ENCODE assay signal across 13 mouse cellular contexts in the genomic region with DNA sequence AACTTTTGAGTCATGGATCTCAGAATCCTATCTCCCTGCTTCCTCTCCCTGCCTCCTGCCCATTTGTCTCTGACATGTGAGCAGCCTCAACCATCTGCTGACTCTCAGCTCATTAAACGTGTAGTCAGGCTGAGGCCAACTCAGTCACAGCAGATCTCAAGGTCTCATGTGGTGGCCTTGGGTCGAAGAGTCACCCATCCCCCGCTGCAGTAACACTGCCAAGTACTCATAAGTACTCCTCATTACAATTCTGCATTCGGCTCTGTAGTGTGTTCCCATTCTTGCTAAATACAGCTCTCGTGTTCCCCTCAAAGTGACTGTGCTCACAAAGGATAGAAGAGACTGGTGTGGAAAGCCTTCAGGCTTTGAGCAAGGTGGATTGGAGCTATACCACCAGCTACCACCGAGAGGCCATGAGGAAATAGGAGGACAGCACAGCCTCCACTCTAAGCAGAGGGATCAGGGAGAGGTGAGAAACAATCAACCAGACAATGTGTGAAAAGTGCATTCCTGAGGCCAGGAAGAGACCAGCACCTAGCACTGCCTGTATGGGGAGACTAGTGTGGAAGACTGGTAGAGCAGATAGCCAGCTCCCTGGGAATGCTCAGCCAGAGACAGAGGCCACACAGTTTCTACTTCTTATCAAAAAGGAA.
DNase-seq lines count a peak whose midpoint lies in the region; ATAC-seq and TF ChIP-seq lines count a peak whose summit lies in the region.
"Had no signal": no experiment of that assay in that cellular context is flagged by ENCODE, and none has a peak within 500 bp of the region (broad histone marks: within the 10 kb centered on the region; RNA-seq: fewer than 3 reads in every experiment).

No protein-coding gene starts in this region.

- no peaks in the 10 kb centered on the region for H3K9me3 ChIP-seq in hindbrain, postnatal 0 days (ENCODE audit: low read length)
- no peaks in the 10 kb centered on the region for H3K9me3 ChIP-seq in hindbrain, embryonic 14.5 days (ENCODE audit: control insufficient read depth, low read length)
- no peaks in the 10 kb centered on the region for H3K9me3 ChIP-seq in stomach, embryonic 15.5 days
- no peaks in the 10 kb centered on the region for H3K9me3 ChIP-seq in stomach, postnatal 0 days (ENCODE audit: control insufficient read depth, low read length)
- H3K9me3 ChIP-seq in midbrain, embryonic 15.5 days, result no peaks in the 10 kb centered on the region
- H3K9me3 ChIP-seq: forebrain, embryonic 12.5 days; heart, embryonic 15.5 days had no signal

- WGBS in hindbrain, postnatal 0 days, result 60% methylated on average over 6 of the region's 6 CpGs
- WGBS in hindbrain, embryonic 14.5 days, result 70% methylated on average over 6 of the region's 6 CpGs
- WGBS in stomach, embryonic 15.5 days, result 54% methylated on average over 6 of the region's 6 CpGs
- WGBS in stomach, postnatal 0 days, result 54% methylated on average over 6 of the region's 6 CpGs
- 73% methylated on average over 6 of the region's 6 CpGs for WGBS in midbrain, embryonic 15.5 days
- 95% methylated on average over 6 of the region's 6 CpGs for WGBS in thymus, adult 2 months

- H3K4me3 ChIP-seq in hindbrain, postnatal 0 days (ENCODE audit: low read length), result no peak overlapping the region
- H3K4me3 ChIP-seq in hindbrain, embryonic 14.5 days (replicated peaks; ENCODE audit: low read length), result no peak overlapping the region
- H3K4me3 ChIP-seq in stomach, embryonic 15.5 days (replicated peaks), result no peak overlapping the region
- H3K4me3 ChIP-seq in stomach, postnatal 0 days (ENCODE audit: low read depth, low read length), result no peak overlapping the region
- no peak overlapping the region for H3K4me3 ChIP-seq in midbrain, embryonic 15.5 days
- no peak overlapping the region for H3K4me3 ChIP-seq in thymus, adult 2 months (ENCODE audit: control insufficient read depth, insufficient read depth, low read length)
- H3K4me3 ChIP-seq: forebrain, embryonic 12.5 days; heart, embryonic 15.5 days had no signal

- H3K36me3 ChIP-seq in hindbrain, postnatal 0 days (ENCODE audit: insufficient read depth, low read length), result no peaks in the 10 kb centered on the region
- no peaks in the 10 kb centered on the region for H3K36me3 ChIP-seq in hindbrain, embryonic 14.5 days (replicated peaks; ENCODE audit: control insufficient read depth, insufficient read depth)
- H3K36me3 ChIP-seq in stomach, embryonic 15.5 days, result 0 out of 2 replicates have a peak, but pooled peaks cover 3% of the 10 kb centered on the region
- H3K36me3 ChIP-seq in stomach, postnatal 0 days (ENCODE audit: control insufficient read depth, insufficient read depth, low read length), result no peaks in the 10 kb centered on the region
- no peaks in the 10 kb centered on the region for H3K36me3 ChIP-seq in midbrain, embryonic 15.5 days (replicated peaks)
- H3K36me3 ChIP-seq in thymus, adult 2 months (ENCODE audit: control insufficient read depth, insufficient read depth, low read length), result peaks cover 71% of the 10 kb centered on the region
- H3K36me3 ChIP-seq: forebrain, embryonic 12.5 days had no signal

- no peak for TF ChIP-seq EP300 in stomach, postnatal 0 days (optimal IDR thresholded peaks at IDR 0.05)

- TF ChIP-seq CTCF in hindbrain, postnatal 0 days (IDR thresholded peaks at IDR 0.05; ENCODE audit: low read depth), result no peak; the same call in 1 of the 2 replicates
- no peak for TF ChIP-seq CTCF in stomach, postnatal 0 days (IDR thresholded peaks at IDR 0.05; ENCODE audit: low read depth)
- TF ChIP-seq CTCF in thymus, adult 2 months (IDR thresholded peaks at IDR 0.05; ENCODE audit: borderline replicate concordance, control insufficient read depth, extremely low read depth, insufficient read depth, low read length, poor library complexity), result no peak

- no peaks in the 10 kb centered on the region for H3K27me3 ChIP-seq in hindbrain, postnatal 0 days (ENCODE audit: insufficient read depth, low read length)
- H3K27me3 ChIP-seq in hindbrain, embryonic 14.5 days (ENCODE audit: control insufficient read depth, insufficient read depth, low read length), result no peaks in the 10 kb centered on the region
- H3K27me3 ChIP-seq in stomach, embryonic 15.5 days (replicated peaks), result no peaks in the 10 kb centered on the region
- H3K27me3 ChIP-seq in stomach, postnatal 0 days (ENCODE audit: control insufficient read depth, insufficient read depth, low read length), result no peaks in the 10 kb centered on the region
- H3K27me3 ChIP-seq in midbrain, embryonic 15.5 days (replicated peaks), result no peaks in the 10 kb centered on the region
- no peaks in the 10 kb centered on the region for H3K27me3 ChIP-seq in thymus, adult 2 months (ENCODE audit: control insufficient read depth, insufficient read depth, low read length)
- H3K27me3 ChIP-seq: forebrain, embryonic 12.5 days; heart, embryonic 15.5 days had no signal

- DNase-seq in hindbrain, postnatal 0 days (ENCODE audit: low spot score), result peak; percentile 23
- no peak for DNase-seq in hindbrain, embryonic 14.5 days (ENCODE audit: low spot score)
- no peak for DNase-seq in stomach, postnatal 0 days (ENCODE audit: low spot score)
- DNase-seq in heart, postnatal 10 days, result peak; percentile 43 to 47
- DNase-seq in thymus, adult 2 months, result no peak
- DNase-seq in thymus, postnatal 0 days (ENCODE audit: low spot score), result no peak
- DNase-seq: right cerebral cortex, postnatal 14 days; thymus, postnatal 36 days had no signal

- no peak for TF ChIP-seq POLR2A in thymus, adult 2 months (IDR thresholded peaks at IDR 0.05; ENCODE audit: control insufficient read depth, extremely low read depth, insufficient read depth, low read length, poor library complexity)

- no peak overlapping the region for H3K9ac ChIP-seq in hindbrain, postnatal 0 days (replicated peaks; ENCODE audit: low read length)
- H3K9ac ChIP-seq in hindbrain, embryonic 14.5 days, result no peak overlapping the region
- H3K9ac ChIP-seq in stomach, embryonic 15.5 days, result no peak overlapping the region
- H3K9ac ChIP-seq in stomach, postnatal 0 days (ENCODE audit: low read length), result no peak overlapping the region
- no peak overlapping the region for H3K9ac ChIP-seq in midbrain, embryonic 15.5 days
- H3K9ac ChIP-seq: forebrain, embryonic 12.5 days; heart, embryonic 15.5 days had no signal

- no peak overlapping the region for H3K4me2 ChIP-seq in hindbrain, postnatal 0 days (ENCODE audit: low read depth, low read length)
- no peak overlapping the region for H3K4me2 ChIP-seq in hindbrain, embryonic 14.5 days (replicated peaks)
- no peak overlapping the region for H3K4me2 ChIP-seq in stomach, embryonic 15.5 days
- H3K4me2 ChIP-seq in stomach, postnatal 0 days (replicated peaks; ENCODE audit: low read depth), result no peak overlapping the region
- H3K4me2 ChIP-seq in midbrain, embryonic 15.5 days, result no peak overlapping the region
- H3K4me2 ChIP-seq: forebrain, embryonic 12.5 days; heart, embryonic 15.5 days had no signal

- intact Hi-C loops in heart, postnatal 10 days (cut with DNase I), result no loop called here

- no peaks in the 10 kb centered on the region for H3K4me1 ChIP-seq in hindbrain, postnatal 0 days (ENCODE audit: insufficient read depth, low read length)
- H3K4me1 ChIP-seq in hindbrain, embryonic 14.5 days (replicated peaks; ENCODE audit: control insufficient read depth, insufficient read depth, low read length), result no peaks in the 10 kb centered on the region
- H3K4me1 ChIP-seq in stomach, embryonic 15.5 days, result 0 out of 2 replicates have a peak, but pooled peaks cover 3% of the 10 kb centered on the region
- no peaks in the 10 kb centered on the region for H3K4me1 ChIP-seq in stomach, postnatal 0 days (replicated peaks; ENCODE audit: control insufficient read depth, insufficient read depth)
- no peaks in the 10 kb centered on the region for H3K4me1 ChIP-seq in midbrain, embryonic 15.5 days
- no peaks in the 10 kb centered on the region for H3K4me1 ChIP-seq in thymus, adult 2 months (replicated peaks; ENCODE audit: control insufficient read depth, insufficient read depth, low read length)
- H3K4me1 ChIP-seq: forebrain, embryonic 12.5 days had no signal

- no peak overlapping the region for H3K27ac ChIP-seq in hindbrain, postnatal 0 days
- H3K27ac ChIP-seq in hindbrain, embryonic 14.5 days, result no peak overlapping the region
- no peak overlapping the region for H3K27ac ChIP-seq in stomach, embryonic 15.5 days
- H3K27ac ChIP-seq in stomach, postnatal 0 days (replicated peaks), result no peak overlapping the region
- H3K27ac ChIP-seq in midbrain, embryonic 15.5 days, result no peak overlapping the region
- no peak overlapping the region for H3K27ac ChIP-seq in thymus, adult 2 months (ENCODE audit: control insufficient read depth, insufficient read depth, low read length)
- H3K27ac ChIP-seq: forebrain, embryonic 12.5 days; heart, embryonic 15.5 days had no signal

- ATAC-seq in hindbrain, postnatal 0 days, result peak; percentile 56
- no peak for ATAC-seq in hindbrain, embryonic 14.5 days (ENCODE audit: low FRiP score)
- peak; percentile 50; the same call in 1 of the 2 replicates for ATAC-seq in stomach, embryonic 15.5 days (ENCODE audit: insufficient read depth, low FRiP score, low read depth)
- ATAC-seq in stomach, postnatal 0 days (ENCODE audit: low FRiP score, low TSS enrichment), result no peak
- no peak for ATAC-seq in midbrain, embryonic 15.5 days (replicated peaks)
- ATAC-seq: activated CD4-positive, CD25-positive, alpha-beta regulatory T cell, adult 4 months had no signal

Comparison
In these comparisons a context has a peak if more than half of its experiments do, and no peak if none do; other contexts are left out.
1. ATAC-seq: peak in hindbrain, postnatal 0 days (single experiment) and stomach, embryonic 15.5 days (single experiment); none in hindbrain, embryonic 14.5 days (single experiment), stomach, postnatal 0 days (single experiment) and midbrain, embryonic 15.5 days (single experiment).
2. DNase-seq: peak in hindbrain, postnatal 0 days (single experiment) and heart, postnatal 10 days (2 of 2); none in hindbrain, embryonic 14.5 days (single experiment), stomach, postnatal 0 days (single experiment), thymus, adult 2 months (single experiment) and thymus, postnatal 0 days (single experiment).